Mouse (Mus musculus): ENCODE data around the gene Zfyve28. TPM values are rescaled to one million over a fixed set of nuclear protein-coding genes. Genes with fewer than 3 reads are reported as not detected.

The Zfyve28 gene
- polyA plus RNA-seq, 1 experiment, result 7.6 TPM

GRCm38 (mm10) chr5:34174021-34174420 is 114.2 kb downstream of the Zfyve28 start:
- no peak for DNase-seq (ENCODE audit: low read depth)
- TF ChIP-seq POLR2A (IDR thresholded peaks at IDR 0.05; ENCODE audit: borderline replicate concordance, extremely low read depth, insufficient read depth, insufficient read length, poor library complexity, severe bottlenecking) (no peak), CTCF (IDR thresholded peaks at IDR 0.05; ENCODE audit: borderline replicate concordance, extremely low read depth, insufficient read depth, insufficient read length) (no peak)

- DNase-seq (ENCODE audit: low read depth), result no peak
- no peak for TF ChIP-seq CTCF (IDR thresholded peaks at IDR 0.05; ENCODE audit: borderline replicate concordance, extremely low read depth, insufficient read depth, insufficient read length)
- TF ChIP-seq POLR2A (IDR thresholded peaks at IDR 0.05; ENCODE audit: borderline replicate concordance, extremely low read depth, insufficient read depth, insufficient read length, poor library complexity, severe bottlenecking), result no peak
These were observed 117.5 kb downstream of the Zfyve28 start for GRCm38 (mm10) chr5:34170726-34171125.

GRCm38 (mm10) chr5:34169954-34170353 is 118.3 kb downstream of the Zfyve28 start:
- no peak for DNase-seq (ENCODE audit: low read depth)
- TF ChIP-seq POLR2A (IDR thresholded peaks at IDR 0.05; ENCODE audit: borderline replicate concordance, extremely low read depth, insufficient read depth, insufficient read length, poor library complexity, severe bottlenecking), result no peak
- TF ChIP-seq CTCF (IDR thresholded peaks at IDR 0.05; ENCODE audit: borderline replicate concordance, extremely low read depth, insufficient read depth, insufficient read length), result no peak

- DNase-seq (ENCODE audit: low read depth), result peak; percentile 100
- TF ChIP-seq POLR2A (IDR thresholded peaks at IDR 0.05; ENCODE audit: borderline replicate concordance, extremely low read depth, insufficient read depth, insufficient read length, poor library complexity, severe bottlenecking) (peak; percentile 58; the same call in 1 of the 2 replicates), CTCF (IDR thresholded peaks at IDR 0.05; ENCODE audit: borderline replicate concordance, extremely low read depth, insufficient read depth, insufficient read length) (peak; percentile 11; the same call in 1 of the 2 replicates)
These were observed 119.0 kb downstream of the Zfyve28 start, which contains the start of the genes Poln and Haus3 for GRCm38 (mm10) chr5:34168950-34169891. Gene Poln, minus strand, starts transcription at chr5:34169448. Gene Haus3, minus strand, starts transcription at chr5:34169527.

GRCm38 (mm10) chr5:34167857-34168256 is 120.4 kb downstream of the Zfyve28 start:
- no peak for DNase-seq (ENCODE audit: low read depth)
- TF ChIP-seq CTCF (IDR thresholded peaks at IDR 0.05; ENCODE audit: borderline replicate concordance, extremely low read depth, insufficient read depth, insufficient read length), result no peak
- TF ChIP-seq POLR2A (IDR thresholded peaks at IDR 0.05; ENCODE audit: borderline replicate concordance, extremely low read depth, insufficient read depth, insufficient read length, poor library complexity, severe bottlenecking), result no peak

GRCm38 (mm10) chr5:34165793-34166192 is 122.5 kb downstream of the Zfyve28 start:
- DNase-seq (ENCODE audit: low read depth), result no peak
- TF ChIP-seq POLR2A (IDR thresholded peaks at IDR 0.05; ENCODE audit: borderline replicate concordance, extremely low read depth, insufficient read depth, insufficient read length, poor library complexity, severe bottlenecking), result no peak
- no peak for TF ChIP-seq CTCF (IDR thresholded peaks at IDR 0.05; ENCODE audit: borderline replicate concordance, extremely low read depth, insufficient read depth, insufficient read length)

GRCm38 (mm10) chr5:34148476-34148875 is 139.8 kb downstream of the Zfyve28 start:
- DNase-seq (ENCODE audit: low read depth), result no peak
- TF ChIP-seq POLR2A (IDR thresholded peaks at IDR 0.05; ENCODE audit: borderline replicate concordance, extremely low read depth, insufficient read depth, insufficient read length, poor library complexity, severe bottlenecking), result no peak
- TF ChIP-seq CTCF (IDR thresholded peaks at IDR 0.05; ENCODE audit: borderline replicate concordance, extremely low read depth, insufficient read depth, insufficient read length), result no peak

GRCm38 (mm10) chr5:34147554-34147953 is 140.7 kb downstream of the Zfyve28 start:
- TF ChIP-seq CTCF (IDR thresholded peaks at IDR 0.05; ENCODE audit: borderline replicate concordance, extremely low read depth, insufficient read depth, insufficient read length) (no peak), POLR2A (IDR thresholded peaks at IDR 0.05; ENCODE audit: borderline replicate concordance, extremely low read depth, insufficient read depth, insufficient read length, poor library complexity, severe bottlenecking) (no peak)

More at GRCm38 (mm10) chr5:34147554-34147953, 140.7 kb downstream of the Zfyve28 start:
- no peak for DNase-seq (ENCODE audit: low read depth)

Other genes starting within 250 kb of the Zfyve28 start
- 0.75 and 2.0 TPM in 2 replicates for gene Poln, start 119.0 kb downstream of the Zfyve28 start, polyA plus RNA-seq (2012; rRNA removed)
- gene Haus3, start 118.9 kb downstream of the Zfyve28 start, polyA plus RNA-seq (2012; rRNA removed), result 6.8 and 7.5 TPM in 2 replicates
- 89.3 and 99.7 TPM in 2 replicates for gene Mxd4, start 100.7 kb downstream of the Zfyve28 start, polyA plus RNA-seq (2012; rRNA removed)
- gene Cfap99, start 151 bp upstream of the Zfyve28 start, polyA plus RNA-seq (2012; rRNA removed), result 0.09 and 0.19 TPM in 2 replicates
- 118 and 126 TPM in 2 replicates for gene Rnf4, start 47.8 kb upstream of the Zfyve28 start, polyA plus RNA-seq (2012; rRNA removed)
- 76.5 and 94.6 TPM in 2 replicates for gene Fam193a, start 81.5 kb upstream of the Zfyve28 start, polyA plus RNA-seq (2012; rRNA removed)
- 7.9 and 8.8 TPM in 2 replicates for gene Tnip2, start 225.5 kb upstream of the Zfyve28 start, polyA plus RNA-seq (2012; rRNA removed)
- 39.8 and 41.6 TPM in 2 replicates for gene Sh3bp2, start 237.4 kb upstream of the Zfyve28 start, polyA plus RNA-seq (2012; rRNA removed)